Mouse (Mus musculus) midbrain, embryonic 14.5 days (tissue): ENCODE measurements at regions not wholly inside any gene's neighbourhood (a gene's known extent, or its start where the extent isn't known, plus 50 kb on each side); places are given as distances from the start of the nearest gene placed in this dataset.

Source experiments
- ATAC-seq: fragments of 200-750 bp; cut with Nextera tagmentation; 2 replicates; pipeline ENCODE4 v1.8.0; 2017; ENCODE audit warnings: moderate number of reproducible peaks, moderate library complexity; ENCODE audit not compliant: low FRiP score, low TSS enrichment
- DNase-seq: peaks from one replicate; pipeline ENCODE4 v3.0.0-alpha.2; 2015
- H3K27ac ChIP-seq: fragments of 300-500 bp; sonication (generic); replicated peaks from 2 replicates; pipeline ENCODE4 v1.5.1; 2014; ENCODE audit warnings: mild to moderate bottlenecking, low read depth, low read length, moderate library complexity
- H3K27me3 ChIP-seq: fragments of 300-500 bp; sonication (generic); 2 replicates; pipeline ENCODE4 v1.6.1; 2014; ENCODE audit warnings: low read length, control low read depth, mixed read lengths; ENCODE audit not compliant: control insufficient read depth, insufficient read depth
- H3K36me3 ChIP-seq: fragments of 300-500 bp; sonication (generic); 2 replicates; pipeline ENCODE4 v1.6.1; 2014; ENCODE audit warnings: low read length, control low read depth; ENCODE audit not compliant: control insufficient read depth, insufficient read depth
- H3K4me1 ChIP-seq: fragments of 300-500 bp; sonication (generic); 2 replicates; pipeline ENCODE4 v1.6.1; 2014; ENCODE audit warnings: mild to moderate bottlenecking, antibody characterized with exemption, low read length, control low read depth; ENCODE audit not compliant: control insufficient read depth, insufficient read depth
- H3K4me2 ChIP-seq: fragments of 300-500 bp; sonication (generic); 2 replicates; pipeline ENCODE4 v1.6.1; 2014; ENCODE audit warnings: mild to moderate bottlenecking, low read length, moderate library complexity
- H3K4me3 ChIP-seq: fragments of 300-500 bp; sonication (generic); replicated peaks from 2 replicates; pipeline ENCODE4 v1.5.1; 2014; ENCODE audit warnings: low read depth, low read length
- H3K9ac ChIP-seq: fragments of 300-500 bp; sonication (generic); replicated peaks from 2 replicates; pipeline ENCODE4 v1.6.1; 2014; ENCODE audit warnings: mild to moderate bottlenecking, low read length, moderate library complexity
- H3K9me3 ChIP-seq: fragments of 300-500 bp; sonication (generic); 2 replicates; pipeline ENCODE4 v1.6.1; 2016; ENCODE audit warnings: low read length, control low read depth, mixed read lengths; ENCODE audit not compliant: control insufficient read depth
- WGBS: fragments of 180-500 bp; shearing (Covaris S2); extraction: QIAGEN DNeasy Blood & Tissue Kit; methylation state at CpG from one replicate; pipeline ENCODE4 v1.1.7; 2014; 5-methylcytosine and 5-hydroxymethylcytosine counted together

DNA sequence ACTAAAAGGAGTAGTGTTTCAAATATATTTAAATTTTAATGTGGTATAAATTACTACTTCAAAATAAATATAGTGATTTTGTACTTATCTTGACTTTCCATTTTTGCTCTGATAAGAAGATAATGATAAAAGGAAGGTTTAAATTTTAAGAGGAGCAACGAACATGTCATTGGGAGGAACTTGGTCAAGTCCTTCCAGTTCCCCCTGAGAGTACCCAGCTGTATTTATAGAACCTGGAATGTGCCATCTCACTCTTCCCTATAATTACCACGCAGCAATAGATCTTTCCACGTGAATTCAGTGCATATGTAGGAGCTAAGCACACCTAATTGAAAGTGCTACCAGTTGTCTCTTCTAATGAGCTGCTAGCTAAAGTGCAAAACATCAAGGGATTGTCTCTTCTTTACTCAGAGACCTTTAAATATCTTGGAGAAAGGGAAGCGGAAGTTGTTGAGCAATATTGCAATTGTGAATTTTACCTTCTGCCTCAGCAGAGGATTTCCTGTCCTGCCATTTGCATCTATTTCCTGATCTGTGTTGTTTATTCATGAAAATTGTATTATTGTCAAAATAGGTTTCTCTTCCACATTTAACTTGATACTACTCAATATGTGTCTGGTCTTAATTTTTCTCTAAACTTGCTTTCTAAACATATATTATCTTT, 1243.0 kb upstream of the Zeb2 start:
- H3K27ac ChIP-seq: no peak overlapping the region
- H3K27me3 ChIP-seq: no peaks in the 10 kb centered on the region
- no peak overlapping the region for H3K4me3 ChIP-seq
- H3K9ac ChIP-seq: no peak overlapping the region
- DNase-seq (no peak), ATAC-seq (no peak)
- H3K4me2 ChIP-seq: no peak overlapping the region
- WGBS: 79% methylated on average over 4 of the region's 4 CpGs
- no peaks in the 10 kb centered on the region for H3K36me3 ChIP-seq
- no peaks in the 10 kb centered on the region for H3K9me3 ChIP-seq
- H3K4me1 ChIP-seq: no peaks in the 10 kb centered on the region

DNA sequence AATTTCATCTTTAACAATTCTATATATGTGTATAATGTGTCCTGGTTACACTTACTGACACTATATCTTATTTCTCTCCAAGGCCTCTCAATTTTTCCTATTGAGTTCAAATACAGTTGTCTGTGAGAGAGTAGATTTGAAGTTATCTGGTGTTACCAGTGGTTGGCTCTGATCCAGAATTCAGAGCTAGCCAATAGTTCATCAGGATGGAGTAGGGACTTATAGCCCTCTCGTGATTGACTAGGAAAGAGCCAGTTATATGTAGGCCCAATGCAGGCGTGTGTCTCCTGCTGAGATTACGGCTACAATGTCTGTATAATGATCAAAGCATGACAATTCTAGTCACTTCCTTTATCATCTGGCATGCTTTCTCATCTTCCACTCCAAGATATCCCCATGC, 1241.0 kb upstream of the Zeb2 start:
- 85% methylated on average over 3 of the region's 3 CpGs for WGBS
- no peaks in the 10 kb centered on the region for H3K27me3 ChIP-seq
- H3K9me3 ChIP-seq: no peaks in the 10 kb centered on the region
- H3K27ac ChIP-seq: no peak overlapping the region
- H3K9ac ChIP-seq: no peak overlapping the region
- DNase-seq (no peak), ATAC-seq (no peak)
- H3K4me3 ChIP-seq: no peak overlapping the region
- H3K36me3 ChIP-seq: no peaks in the 10 kb centered on the region
- H3K4me2 ChIP-seq: no peak overlapping the region
- no peaks in the 10 kb centered on the region for H3K4me1 ChIP-seq

- Histone ChIP-seq H3K27ac (no peak overlapping the region), H3K4me2 (no peak overlapping the region), H3K27me3 (no peaks in the 10 kb centered on the region), H3K36me3 (no peaks in the 10 kb centered on the region), H3K9ac (no peak overlapping the region), H3K9me3 (no peaks in the 10 kb centered on the region), H3K4me3 (no peak overlapping the region), H3K4me1 (no peaks in the 10 kb centered on the region)
- WGBS: 90% methylated on average over 3 of the region's 3 CpGs
- ATAC-seq: no peak
- DNase-seq: no peak
Observed at GRCm38 (mm10) chr2:46356651-46357050, 1239.5 kb upstream of the Zeb2 start.

DNA sequence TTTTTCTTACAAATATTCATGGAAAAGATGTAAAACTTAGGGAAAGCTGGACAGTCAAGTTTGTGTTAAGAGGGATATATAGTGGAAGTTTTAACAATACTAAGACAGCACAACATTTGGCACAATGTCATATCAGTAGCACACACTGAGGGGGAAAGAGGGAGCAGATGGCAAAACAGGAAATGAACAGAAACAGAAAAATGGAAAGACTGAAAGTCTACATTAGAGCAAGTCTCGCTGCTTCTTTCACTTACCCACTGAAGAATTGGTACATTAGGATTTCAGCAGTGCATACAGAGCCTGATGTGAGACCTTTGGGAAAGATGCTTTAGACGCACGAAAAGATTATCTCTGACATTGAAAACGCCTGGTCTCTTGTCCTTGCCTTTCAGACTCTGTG, 1223.5 kb upstream of the Zeb2 start:
- Histone ChIP-seq H3K4me3 (no peak overlapping the region), H3K9ac (no peak overlapping the region), H3K4me1 (no peaks in the 10 kb centered on the region), H3K4me2 (no peak overlapping the region), H3K36me3 (no peaks in the 10 kb centered on the region), H3K27ac (no peak overlapping the region), H3K9me3 (no peaks in the 10 kb centered on the region), H3K27me3 (no peaks in the 10 kb centered on the region)
- 56% methylated on average over 4 of the region's 4 CpGs for WGBS
- ATAC-seq (no peak), DNase-seq (peak; percentile 35)

DNA sequence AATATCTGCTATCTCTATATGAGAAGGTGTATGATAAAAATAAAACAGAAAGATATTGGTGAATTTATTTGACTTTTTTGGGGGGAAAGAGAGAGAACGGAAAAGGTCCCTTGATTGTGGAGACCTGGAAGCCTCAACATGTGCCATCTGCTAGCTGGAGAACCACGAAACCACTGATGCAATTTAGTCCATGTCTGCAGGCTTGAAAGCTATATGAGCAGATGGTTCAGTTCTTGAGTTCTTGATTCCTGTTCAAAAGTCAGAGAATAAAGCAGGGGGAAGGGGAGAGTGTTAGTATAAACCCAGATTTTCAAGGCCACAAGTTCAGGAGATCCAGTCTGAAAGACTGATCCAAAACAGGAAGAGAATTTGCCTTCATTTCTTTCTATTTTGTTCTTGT, 1199.5 kb upstream of the Zeb2 start:
- no peaks in the 10 kb centered on the region for H3K27me3 ChIP-seq
- H3K27ac ChIP-seq: no peak overlapping the region
- H3K4me1 ChIP-seq: no peaks in the 10 kb centered on the region
- ATAC-seq: no peak
- no peak overlapping the region for H3K4me3 ChIP-seq
- no peak overlapping the region for H3K4me2 ChIP-seq
- H3K9me3 ChIP-seq: no peaks in the 10 kb centered on the region
- no peaks in the 10 kb centered on the region for H3K36me3 ChIP-seq
- no peak for DNase-seq
- WGBS: 91% methylated on average over 2 of the region's 2 CpGs
- H3K9ac ChIP-seq: no peak overlapping the region

DNA sequence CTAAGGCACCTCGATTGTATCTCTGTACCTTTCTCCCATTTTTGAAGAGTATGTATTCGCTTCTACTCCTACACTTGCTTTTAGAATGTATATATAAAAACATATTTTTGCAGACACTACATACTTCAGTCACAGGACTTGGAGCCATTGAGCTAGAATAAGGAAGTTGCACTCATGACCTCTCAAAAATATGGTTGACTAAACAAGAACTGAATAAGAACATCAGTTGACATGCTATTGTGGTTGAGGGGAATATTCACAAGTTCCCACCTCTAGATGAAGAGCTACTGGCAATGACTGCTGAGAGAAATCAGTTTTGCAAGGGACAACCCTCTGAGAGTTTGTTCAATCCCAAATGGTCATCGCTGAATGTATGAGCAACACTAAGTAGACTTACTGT, 1198.0 kb upstream of the Zeb2 start:
- Histone ChIP-seq H3K4me1 (no peaks in the 10 kb centered on the region), H3K9me3 (no peaks in the 10 kb centered on the region), H3K27me3 (no peaks in the 10 kb centered on the region), H3K36me3 (no peaks in the 10 kb centered on the region), H3K9ac (no peak overlapping the region), H3K27ac (no peak overlapping the region), H3K4me3 (no peak overlapping the region), H3K4me2 (no peak overlapping the region)
- WGBS: 94% methylated on average over 3 of the region's 3 CpGs
- ATAC-seq (no peak), DNase-seq (no peak)

- H3K9ac ChIP-seq: no peak overlapping the region
- 90% methylated on average over 2 of the region's 2 CpGs for WGBS
- no peak overlapping the region for H3K4me3 ChIP-seq
- no peak overlapping the region for H3K4me2 ChIP-seq
- H3K36me3 ChIP-seq: no peaks in the 10 kb centered on the region
- H3K9me3 ChIP-seq: no peaks in the 10 kb centered on the region
- H3K4me1 ChIP-seq: no peaks in the 10 kb centered on the region
- ATAC-seq (no peak), DNase-seq (no peak)
- H3K27me3 ChIP-seq: no peaks in the 10 kb centered on the region
- no peak overlapping the region for H3K27ac ChIP-seq
Observed at GRCm38 (mm10) chr2:46307582-46308153, 1190.5 kb upstream of the Zeb2 start.

DNA sequence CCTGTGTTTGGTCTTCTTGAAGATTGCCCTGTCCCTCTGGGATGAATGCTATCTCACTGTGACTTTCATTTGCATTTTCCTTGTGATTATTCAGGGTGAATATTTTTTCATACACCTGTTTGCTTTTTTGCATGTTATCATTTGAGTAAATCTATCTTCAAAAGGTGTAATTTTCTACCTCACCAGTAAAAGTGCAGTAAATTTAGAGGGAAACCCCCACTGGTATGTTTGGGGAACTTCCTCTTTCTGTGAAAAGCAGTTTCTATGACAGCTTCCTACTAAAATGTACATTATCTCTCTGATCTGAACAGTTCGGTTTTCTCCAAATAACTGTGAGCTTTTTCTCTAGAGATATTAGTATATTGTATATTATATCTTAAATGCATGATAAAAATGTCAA, 1185.4 kb upstream of the Zeb2 start:
- H3K4me2 ChIP-seq: no peak overlapping the region
- no peaks in the 10 kb centered on the region for H3K36me3 ChIP-seq
- no peak overlapping the region for H3K9ac ChIP-seq
- H3K4me3 ChIP-seq: no peak overlapping the region
- ATAC-seq (no peak), DNase-seq (no peak)
- H3K27me3 ChIP-seq: no peaks in the 10 kb centered on the region
- no peaks in the 10 kb centered on the region for H3K9me3 ChIP-seq
- 86% methylated on average over 1 of the region's 1 CpGs for WGBS
- H3K4me1 ChIP-seq: no peaks in the 10 kb centered on the region
- H3K27ac ChIP-seq: no peak overlapping the region

DNA sequence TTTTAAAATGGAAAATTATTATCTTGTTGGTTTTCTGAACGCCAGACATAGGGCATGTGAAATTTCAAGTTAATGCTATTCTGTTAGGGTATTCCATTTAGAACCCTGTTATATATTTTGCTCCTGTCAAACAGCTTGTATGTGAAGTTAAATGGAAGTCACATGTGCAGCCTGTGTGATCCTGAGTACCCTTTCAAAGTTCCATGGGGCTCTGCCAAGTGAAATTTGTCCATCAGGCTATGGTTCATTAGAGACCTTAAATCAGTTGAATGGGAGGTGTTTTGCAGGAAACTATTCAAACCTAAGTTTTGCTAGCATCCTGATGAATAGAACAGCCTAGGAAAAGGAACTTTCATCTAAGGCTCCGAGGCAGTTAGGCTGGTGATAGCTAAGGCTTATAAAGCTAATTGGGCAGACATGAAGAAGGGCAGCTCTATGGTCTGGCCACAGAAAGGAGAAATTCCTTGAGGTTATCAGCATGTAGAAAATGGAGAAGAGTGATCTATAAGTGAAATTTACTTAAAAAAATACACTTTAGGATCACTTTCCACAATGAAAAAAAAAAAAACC, 1180.2 kb upstream of the Zeb2 start:
- 27% methylated on average over 2 of the region's 2 CpGs for WGBS
- Histone ChIP-seq H3K4me1 (no peaks in the 10 kb centered on the region), H3K27me3 (no peaks in the 10 kb centered on the region), H3K4me3 (no peak overlapping the region), H3K27ac (no peak overlapping the region), H3K36me3 (no peaks in the 10 kb centered on the region), H3K9ac (no peak overlapping the region), H3K4me2 (no peak overlapping the region), H3K9me3 (no peaks in the 10 kb centered on the region)
- ATAC-seq (no peak), DNase-seq (peak; percentile 6)
